Mouse (Mus musculus) ES-E14 (cell line): Measurements from ENCODE around the gene Ola1. TPM values are rescaled to one million over a fixed set of nuclear protein-coding genes. Genes with fewer than 3 reads are reported as not detected.

Experiments
- DNase-seq: peaks from one replicate; pipeline ENCODE4 v3.0.0-alpha.2; 2013; ENCODE audit warnings: low read depth, low spot score
- H3K27ac ChIP-seq: 2 replicates; pipeline ENCODE4 v1.5.1; 2012; ENCODE audit warnings: low read depth, mild to moderate bottlenecking, low read length, moderate library complexity, mixed read lengths; ENCODE audit not compliant: poor library complexity, insufficient read depth, severe bottlenecking
- H3K36me3 ChIP-seq: 2 replicates; pipeline ENCODE4 v1.6.1; 2012; ENCODE audit warnings: mild to moderate bottlenecking, low read length, moderate library complexity, mixed read lengths; ENCODE audit not compliant: control insufficient read depth, poor library complexity, insufficient read depth, severe bottlenecking
- H3K4me1 ChIP-seq, 2 experiments: fragments of 150-350 bp in 1 of 2; sonication (generic) in 1 of 2; 2 replicates each; pipeline ENCODE4 v1.6.1; 2012; ENCODE audit warnings: low read length in 2 of 2, mild to moderate bottlenecking in 1 of 2, mixed read lengths in 1 of 2; ENCODE audit not compliant: control insufficient read depth in 2 of 2, insufficient read depth in 2 of 2, poor library complexity in 1 of 2
- H3K4me3 ChIP-seq, 2 experiments: fragments of 150-350 bp in 1 of 2; sonication (generic) in 1 of 2; 2 replicates each; pipeline ENCODE4 v1.5.1; 2012; ENCODE audit warnings: low read length in 2 of 2, low read depth in 1 of 2, mild to moderate bottlenecking in 1 of 2, mixed read lengths in 1 of 2; ENCODE audit not compliant: insufficient read depth in 1 of 2, poor library complexity in 1 of 2, severe bottlenecking in 1 of 2
- H3K9ac ChIP-seq: 2 replicates; pipeline ENCODE4 v1.6.1; 2012; ENCODE audit warnings: low read depth, mild to moderate bottlenecking, low read length, mixed read lengths; ENCODE audit not compliant: poor library complexity, insufficient read depth, severe bottlenecking
- H3K9me3 ChIP-seq: fragments of 150-350 bp; sonication (generic); 2 replicates; pipeline ENCODE4 v1.6.1; 2012; ENCODE audit warnings: low read depth, mild to moderate bottlenecking, low read length; ENCODE audit not compliant: control insufficient read depth, insufficient read depth
- CHD2 ChIP-seq: IDR thresholded peaks from 2 replicates; pipeline ENCODE4 v1.6.1; 2014; ENCODE audit warnings: mild to moderate bottlenecking, low read depth, low read length, inconsistent platforms
- HCFC1 ChIP-seq: IDR thresholded peaks from 2 replicates; pipeline ENCODE4 v1.6.1; 2012; ENCODE audit warnings: low read length, inconsistent platforms, borderline replicate concordance; ENCODE audit not compliant: insufficient read depth
- MAFK ChIP-seq: IDR thresholded peaks from 2 replicates; pipeline ENCODE4 v1.6.1; 2014; ENCODE audit warnings: mild to moderate bottlenecking, low read depth, low read length, inconsistent platforms; ENCODE audit not compliant: insufficient read depth
- ZC3H11A ChIP-seq: IDR thresholded peaks from 2 replicates; pipeline ENCODE4 v1.6.1; 2012; ENCODE audit warnings: low read depth, mild to moderate bottlenecking, inconsistent platforms, low read length, borderline replicate concordance
- ZNF384 ChIP-seq: IDR thresholded peaks from 2 replicates; pipeline ENCODE4 v1.6.1; 2012; ENCODE audit warnings: low read depth, low read length, inconsistent platforms
- in situ Hi-C, 2 experiments: fragments of 600-800 bp; cut with MboI; formaldehyde crosslinking; loops; one replicate each; pipeline ENCODE4 v1.15.1; 2025; ENCODE audit warnings: low sequenced_read_pairs in 2 of 2, inconsistent platforms in 1 of 2; ENCODE audit not compliant: unreplicated experiment in 2 of 2
- total RNA-seq: library from RNA; depleted of rRNA; stranded (reverse); fragments of 300-350 nt; gene quantifications from 2 replicates; pipeline ENCODE4 v1.2.3, GENCODE M21; 2012

Gene Ola1
- total RNA-seq, 1 experiment: 90.5 TPM

GRCm38 (mm10) chr2:73132897-73133296 is 85.8 kb downstream of the Ola1 start:
- in situ Hi-C loops: no loop called here
- TF ChIP-seq CHD2: no peak
- TF ChIP-seq ZC3H11A: no peak
- no peak for TF ChIP-seq MAFK
- no peak for TF ChIP-seq ZNF384
- TF ChIP-seq HCFC1: no peak
- H3K4me1 ChIP-seq: no peaks in the 10 kb centered on the region
- H3K9ac ChIP-seq: no peak overlapping the region
- H3K36me3 ChIP-seq: no peaks in the 10 kb centered on the region
- H3K4me3 ChIP-seq: no peak overlapping the region
- no peak for DNase-seq
- no peaks in the 10 kb centered on the region for H3K9me3 ChIP-seq
- no peak overlapping the region for H3K27ac ChIP-seq

- no peak for DNase-seq
- Histone ChIP-seq H3K36me3 (no peaks in the 10 kb centered on the region), H3K9me3 (no peaks in the 10 kb centered on the region), H3K4me1 (no peaks in the 10 kb centered on the region), H3K4me3 (no peak overlapping the region), H3K9ac (no peak overlapping the region), H3K27ac (no peak overlapping the region)
- in situ Hi-C loops: no loop called here
- TF ChIP-seq HCFC1: no peak
- TF ChIP-seq CHD2: no peak
Measured at GRCm38 (mm10) chr2:73127686-73128085, 91.0 kb downstream of the Ola1 start.

- H3K4me1 ChIP-seq: no peaks in the 10 kb centered on the region
- in situ Hi-C loops: no loop called here
- H3K9ac ChIP-seq: no peak overlapping the region
- H3K27ac ChIP-seq: no peak overlapping the region
- no peaks in the 10 kb centered on the region for H3K9me3 ChIP-seq
- no peaks in the 10 kb centered on the region; the same call in 1 of the 2 replicates for H3K36me3 ChIP-seq
- no peak overlapping the region for H3K4me3 ChIP-seq
- DNase-seq: no peak
- TF ChIP-seq ZNF384 (no peak), HCFC1 (no peak)
Measured at GRCm38 (mm10) chr2:73118781-73119180, 99.9 kb downstream of the Ola1 start.

- H3K36me3 ChIP-seq: 0 out of 2 replicates have a peak, but pooled peaks cover 2% of the 10 kb centered on the region
- no peak for TF ChIP-seq CHD2
- no peak for TF ChIP-seq MAFK
- TF ChIP-seq ZC3H11A: no peak
- no peak for TF ChIP-seq ZNF384
- H3K9me3 ChIP-seq: no peaks in the 10 kb centered on the region
- H3K27ac ChIP-seq: no peak overlapping the region
- H3K4me3 ChIP-seq: no peak overlapping the region
- H3K9ac ChIP-seq: no peak overlapping the region
- no peak for DNase-seq
- in situ Hi-C loops: no loop called here
- H3K4me1 ChIP-seq: no peaks in the 10 kb centered on the region
Measured at GRCm38 (mm10) chr2:73107089-73107488, 111.6 kb downstream of the Ola1 start.

GRCm38 (mm10) chr2:73096491-73096890 is 122.2 kb downstream of the Ola1 start:
- in situ Hi-C loops: no loop called here
- peaks cover 3% of the 10 kb centered on the region; the same call in 1 of the 2 replicates for H3K36me3 ChIP-seq
- no peak for TF ChIP-seq MAFK
- no peak for TF ChIP-seq ZNF384
- no peak for TF ChIP-seq ZC3H11A
- no peak for TF ChIP-seq HCFC1
- TF ChIP-seq CHD2: no peak
- no peak overlapping the region for H3K4me3 ChIP-seq
- H3K4me1 ChIP-seq: no peaks in the 10 kb centered on the region
- no peak overlapping the region for H3K27ac ChIP-seq
- no peak overlapping the region for H3K9ac ChIP-seq
- DNase-seq: no peak
- no peaks in the 10 kb centered on the region for H3K9me3 ChIP-seq
